Mouse (Mus musculus) C2C12 (cell line): ENCODE data around the gene Slc17a6.

Experiments
- CEBPB ChIP-seq: IDR thresholded peaks from one replicate; pipeline ENCODE4 v1.6.1; 2011; ENCODE audit warnings: low read depth, mild to moderate bottlenecking, control low read depth, moderate library complexity
- CTCF ChIP-seq: IDR thresholded peaks from one replicate; pipeline ENCODE4 v1.5.1; 2011; ENCODE audit not compliant: control insufficient read depth, insufficient read depth, insufficient read length
- FOSL1 ChIP-seq: IDR thresholded peaks from one replicate; pipeline ENCODE4 v1.8.0; 2011; ENCODE audit warnings: mild to moderate bottlenecking, low read length; ENCODE audit not compliant: poor library complexity, insufficient read depth, severe bottlenecking
- MAX ChIP-seq: IDR thresholded peaks from one replicate; pipeline ENCODE4 v1.6.1; 2011; ENCODE audit warnings: mild to moderate bottlenecking, control low read depth
- MYOG ChIP-seq: IDR thresholded peaks from one replicate; pipeline ENCODE4 v1.6.1; 2011; ENCODE audit not compliant: control insufficient read depth, insufficient read length; ENCODE audit errors: extremely low read depth
- USF1 ChIP-seq: IDR thresholded peaks from one replicate; pipeline ENCODE4 v1.6.1; 2011; ENCODE audit warnings: low read depth, mild to moderate bottlenecking, control low read depth, moderate library complexity

DNA sequence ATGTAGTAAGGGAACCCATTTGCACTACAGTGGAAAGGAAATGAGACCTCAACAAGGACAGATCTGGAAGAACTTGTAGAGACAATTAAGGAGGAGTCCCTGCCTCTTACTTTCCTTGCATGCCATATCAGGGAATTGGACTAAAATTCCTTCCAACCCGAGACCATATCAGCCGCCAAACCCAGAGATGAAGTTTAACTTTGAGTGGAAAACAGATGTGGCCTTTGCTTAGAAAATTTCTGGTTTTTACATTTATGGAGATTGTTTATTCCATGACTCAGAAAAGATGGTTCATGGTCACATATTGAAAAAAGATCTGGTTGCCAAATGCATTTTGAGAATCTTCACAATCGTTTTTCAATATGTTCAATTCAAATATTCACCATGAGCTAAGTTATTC, 87.7 kb downstream of the Slc17a6 start:
- TF ChIP-seq CTCF (no peak), USF1 (no peak), MAX (no peak), MYOG (no peak), CEBPB (no peak), FOSL1 (no peak)
